Mouse (Mus musculus) kidney, embryonic 16.5 days (tissue): Measurements from ENCODE around the gene Gast. TPM values are rescaled to one million over a fixed set of nuclear protein-coding genes. Genes with fewer than 3 reads are reported as not detected.
A peak's percentile ranks its signal among the peaks of the same experiment; 100 is the strongest.
"Not testable (repeated sequence)": the region's sequence is repeated elsewhere in the genome, so short reads cannot be mapped to it uniquely, and the experiment has no call there.

Experiments
- ATAC-seq: fragments of 200-750 bp; cut with Nextera tagmentation; 2 replicates; pipeline ENCODE4 v1.8.0; 2017; ENCODE audit warnings: moderate TSS enrichment; ENCODE audit not compliant: low FRiP score, low TSS enrichment
- H3K27ac ChIP-seq: fragments of 300-500 bp; sonication (generic); 2 replicates; pipeline ENCODE4 v1.5.1; 2014; ENCODE audit warnings: low read length
- H3K27me3 ChIP-seq: fragments of 300-500 bp; sonication (generic); 2 replicates; pipeline ENCODE4 v1.6.1; 2014; ENCODE audit warnings: low read length, control low read depth, mixed read lengths; ENCODE audit not compliant: insufficient read depth
- H3K36me3 ChIP-seq: fragments of 300-500 bp; sonication (generic); 2 replicates; pipeline ENCODE4 v1.6.1; 2014; ENCODE audit warnings: low read length, control low read depth, mixed read lengths; ENCODE audit not compliant: insufficient read depth
- H3K4me1 ChIP-seq: fragments of 300-500 bp; sonication (generic); 2 replicates; pipeline ENCODE4 v1.6.1; 2014; ENCODE audit warnings: low read length, control low read depth, mixed read lengths; ENCODE audit not compliant: insufficient read depth
- H3K4me2 ChIP-seq: fragments of 300-500 bp; sonication (generic); replicated peaks from 2 replicates; pipeline ENCODE4 v1.6.1; 2014; ENCODE audit warnings: low read depth, low read length
- H3K4me3 ChIP-seq: fragments of 300-500 bp; sonication (generic); 2 replicates; pipeline ENCODE4 v1.5.1; 2014; ENCODE audit warnings: mild to moderate bottlenecking, low read length
- H3K9ac ChIP-seq: fragments of 300-500 bp; sonication (generic); replicated peaks from 2 replicates; pipeline ENCODE4 v1.6.1; 2014; ENCODE audit warnings: low read length
- H3K9me3 ChIP-seq: fragments of 300-500 bp; sonication (generic); 2 replicates; pipeline ENCODE4 v1.6.1; 2016; ENCODE audit warnings: low read length, control low read depth
- WGBS: fragments of 180-500 bp; shearing (Covaris S2); extraction: QIAGEN DNeasy Blood & Tissue Kit; methylation state at CpG from one replicate; pipeline ENCODE4 v1.1.7; 2014; 5-methylcytosine and 5-hydroxymethylcytosine counted together
- polyA plus RNA-seq: library from polyadenylated mRNA; unstranded; fragments of >200 nt; fragmentation: Nextera tagmentation; extraction: Ambion mirVana; gene quantifications from 2 replicates; pipeline ENCODE4 v1.2.1, GENCODE M21; 2015

The Gast gene
- polyA plus RNA-seq, 1 experiment from 2014 or later, result not detected

DNA sequence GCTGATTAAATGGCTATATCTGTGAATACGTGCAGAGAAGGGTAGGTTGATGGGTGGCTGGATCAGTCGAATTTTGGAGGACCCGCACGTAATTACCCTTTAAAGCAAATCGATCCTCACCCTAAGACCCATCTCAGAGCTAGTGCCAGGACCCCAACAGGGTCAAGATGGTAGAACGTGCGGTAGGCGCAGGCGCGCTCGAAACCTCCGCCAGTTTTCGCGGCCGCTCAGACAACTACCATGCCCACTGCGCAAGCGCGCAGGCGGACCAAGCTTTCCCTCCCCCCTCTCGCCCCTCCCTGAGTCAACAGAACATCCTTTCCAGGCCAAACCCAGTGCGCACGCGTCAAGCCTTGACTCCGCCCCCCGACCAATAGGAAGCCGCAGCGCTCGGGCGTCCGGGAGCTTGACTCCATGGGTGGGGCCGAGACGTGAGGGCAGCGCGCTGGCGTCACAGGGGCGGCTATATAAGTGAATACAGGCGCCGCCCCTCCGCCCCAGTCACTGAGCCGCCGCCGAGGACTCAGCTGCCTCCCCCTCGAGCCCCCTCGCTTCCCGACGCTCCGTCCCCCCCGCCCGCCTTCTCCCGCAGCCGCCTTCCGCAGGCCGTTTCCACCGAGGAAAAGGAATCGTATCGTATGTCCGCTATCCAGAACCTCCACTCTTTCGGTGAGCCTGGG lies 14.6 kb upstream of the Gast start, which contains the start of gene Eif1:
Gene Eif1 (plus strand): TSS at position 394 of the 680 bp plus-strand sequence.
- Histone ChIP-seq H3K27ac (peak within 1 kb of the TSS; percentile 99), H3K9ac (peak within 1 kb of the TSS; percentile 99), H3K9me3 (no peaks in the 10 kb centered on the region), H3K27me3 (no peaks in the 10 kb centered on the region), H3K4me2 (peak within 1 kb of the TSS; percentile 85), H3K4me1 (peaks cover 10% of the 10 kb centered on the region; the same call in 1 of the 2 replicates), H3K36me3 (peaks cover 18% of the 10 kb centered on the region), H3K4me3 (peak within 1 kb of the TSS; percentile 84)
- 1% methylated on average over 52 of the region's 58 CpGs for WGBS
- peak; percentile 92 for ATAC-seq

DNA sequence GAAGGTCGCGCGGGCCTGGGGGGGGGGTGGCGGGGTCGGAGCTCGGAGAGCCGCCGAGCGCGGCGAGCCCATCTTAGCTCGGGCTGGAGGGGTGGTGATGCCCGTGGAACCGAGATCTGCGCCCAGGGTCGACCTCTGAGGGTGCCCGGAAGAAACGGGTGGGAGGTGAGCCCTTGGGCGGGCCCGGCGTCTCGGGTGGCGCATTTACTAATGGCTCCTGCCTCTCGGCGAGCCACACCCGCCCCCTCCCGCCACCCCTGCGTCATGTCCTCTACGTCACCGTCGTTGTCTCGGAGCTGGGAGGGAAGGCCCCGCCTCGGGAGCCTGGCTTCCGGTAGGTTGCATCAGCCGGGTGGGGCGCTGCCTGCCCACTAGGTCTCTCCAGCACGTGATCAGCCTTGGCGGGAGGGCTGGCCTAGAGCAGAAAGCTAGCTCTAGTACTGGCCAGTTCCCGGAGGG lies 14.0 kb upstream of the Gast start:
- H3K36me3 ChIP-seq, result peaks cover 18% of the 10 kb centered on the region
- H3K4me1 ChIP-seq, result peaks cover 10% of the 10 kb centered on the region; the same call in 1 of the 2 replicates
- peak overlapping the region; percentile 99 for H3K27ac ChIP-seq
- peak overlapping the region; percentile 85 for H3K4me2 ChIP-seq
- no peaks in the 10 kb centered on the region for H3K27me3 ChIP-seq
- peak overlapping the region; percentile 99 for H3K9ac ChIP-seq
- peak; percentile 87 for ATAC-seq
- WGBS, result under 1% methylated on average over 34 of the region's 40 CpGs
- H3K9me3 ChIP-seq, result no peaks in the 10 kb centered on the region
- peak overlapping the region; percentile 84 for H3K4me3 ChIP-seq

DNA sequence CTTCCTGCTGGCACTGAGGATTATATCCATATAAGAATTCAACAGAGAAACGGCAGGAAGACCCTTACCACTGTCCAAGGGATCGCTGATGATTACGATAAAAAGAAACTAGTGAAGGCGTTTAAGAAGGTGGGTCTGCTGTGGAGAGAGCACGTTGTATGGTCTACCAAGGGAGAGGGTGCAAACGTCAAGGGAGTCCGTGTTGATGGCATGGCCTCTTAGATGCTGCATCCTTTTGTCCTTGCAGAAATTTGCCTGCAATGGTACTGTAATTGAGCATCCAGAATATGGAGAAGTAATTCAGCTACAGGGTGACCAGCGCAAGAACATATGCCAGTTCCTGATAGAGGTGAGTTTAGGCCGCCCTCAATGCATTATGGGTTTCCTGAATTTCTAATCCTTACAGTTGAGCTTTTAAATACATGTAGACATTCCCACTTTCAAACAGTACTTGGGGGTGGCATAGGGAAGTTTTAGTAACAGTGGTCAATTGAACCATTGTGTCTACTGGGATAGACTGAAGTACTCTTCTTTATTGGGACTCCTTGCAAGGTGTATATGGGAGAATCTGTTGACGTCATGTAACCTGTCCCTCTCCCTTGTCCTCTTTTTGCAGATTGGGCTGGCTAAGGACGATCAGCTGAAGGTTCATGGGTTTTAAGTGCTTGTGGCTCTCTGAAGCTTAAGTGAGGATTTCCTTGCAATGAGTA lies 13.4 kb upstream of the Gast start:
- Histone ChIP-seq H3K36me3 (peaks cover 18% of the 10 kb centered on the region), H3K4me1 (peaks cover 10% of the 10 kb centered on the region; the same call in 1 of the 2 replicates), H3K27ac (peak overlapping the region; percentile 99), H3K4me2 (peak overlapping the region; percentile 85), H3K4me3 (peak overlapping the region; percentile 84), H3K9ac (peak overlapping the region; percentile 99)
- H3K9me3 ChIP-seq, H3K27me3 ChIP-seq, ATAC-seq: not testable (repeated sequence)
- 16% methylated on average over 11 of the region's 11 CpGs for WGBS

DNA sequence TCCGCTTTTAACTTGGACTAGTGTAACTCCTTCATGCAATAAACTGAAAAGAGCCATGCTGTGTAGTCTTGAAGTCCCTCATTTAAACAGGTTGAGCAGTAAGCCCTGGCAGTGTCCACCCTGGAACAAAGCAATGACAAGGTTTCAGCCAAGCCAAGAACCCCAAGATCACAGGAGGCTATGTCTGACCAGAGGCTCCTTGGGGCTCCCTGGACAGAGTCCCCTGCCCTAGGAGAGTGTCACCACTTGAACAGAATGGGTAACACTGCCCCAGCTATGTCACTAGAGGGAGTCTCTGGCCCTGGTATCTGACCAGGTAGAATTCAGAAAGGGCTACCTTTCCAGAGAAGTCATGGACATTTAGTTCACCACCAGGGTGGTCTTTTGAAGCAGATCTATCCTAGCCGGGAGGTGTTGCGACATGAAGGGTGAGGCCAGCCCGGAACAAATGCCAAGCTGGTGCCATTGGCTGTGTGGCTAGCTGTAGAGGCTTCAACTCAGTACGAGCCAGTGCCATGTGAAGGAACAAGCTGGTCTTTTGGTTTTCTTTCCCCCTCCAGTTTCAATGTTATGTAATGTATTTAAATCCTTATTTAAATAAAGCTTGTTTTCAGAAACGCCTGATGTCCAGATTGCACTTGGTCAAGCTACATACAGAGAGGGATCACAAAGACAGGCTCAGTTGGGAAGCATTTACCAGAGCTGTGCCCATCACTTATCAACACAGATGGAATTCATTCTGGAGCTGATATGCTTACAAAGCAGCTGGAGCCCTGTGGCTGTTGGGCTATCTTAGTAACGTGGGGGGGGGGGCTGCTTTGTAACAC lies 12.5 kb upstream of the Gast start:
- not testable (repeated sequence) for H3K27ac ChIP-seq, H3K9ac ChIP-seq, H3K4me2 ChIP-seq, H3K9me3 ChIP-seq, H3K27me3 ChIP-seq, H3K4me3 ChIP-seq, ATAC-seq
- Histone ChIP-seq H3K36me3 (peaks cover 18% of the 10 kb centered on the region), H3K4me1 (peaks cover 10% of the 10 kb centered on the region; the same call in 1 of the 2 replicates)
- 81% methylated on average over 7 of the region's 7 CpGs for WGBS

DNA sequence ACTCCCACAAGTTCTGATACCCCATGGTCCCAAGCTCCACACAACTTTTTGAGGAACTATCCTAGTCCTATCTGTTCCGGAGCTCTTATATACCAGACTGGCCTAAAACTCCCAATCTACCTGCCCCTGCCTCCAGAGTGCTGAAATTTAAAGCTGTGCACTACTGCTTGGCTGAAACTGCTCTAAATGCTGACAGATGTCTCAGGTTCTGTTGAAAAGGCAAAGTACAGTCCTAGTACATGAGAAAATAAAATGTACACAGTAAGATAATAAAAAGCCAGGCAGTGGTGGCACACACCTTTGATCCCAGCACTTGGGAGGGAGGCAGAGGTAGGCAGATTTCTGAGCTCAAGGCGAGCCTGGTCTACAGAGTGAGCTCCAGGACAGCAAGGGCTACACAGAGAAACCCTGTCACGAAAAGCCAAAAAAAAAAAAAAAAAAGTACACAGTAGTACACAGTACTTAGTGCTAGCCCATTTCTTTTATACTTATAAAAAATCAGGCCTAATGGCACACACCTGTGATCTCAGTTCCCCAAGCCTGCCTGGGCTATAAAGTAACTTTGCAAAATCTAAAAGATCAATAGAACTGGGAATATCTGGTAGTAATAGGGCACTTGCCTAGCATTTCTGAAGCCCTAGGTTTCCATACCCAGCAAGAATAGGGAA lies 11.5 kb upstream of the Gast start:
- Histone ChIP-seq H3K9me3 (no peaks in the 10 kb centered on the region), H3K4me1 (peaks cover 10% of the 10 kb centered on the region; the same call in 1 of the 2 replicates), H3K4me3 (no peak overlapping the region), H3K36me3 (peaks cover 18% of the 10 kb centered on the region), H3K27ac (no peak overlapping the region), H3K4me2 (no peak overlapping the region), H3K9ac (no peak overlapping the region), H3K27me3 (no peaks in the 10 kb centered on the region)
- WGBS, result 70% methylated on average over 3 of the region's 3 CpGs
- ATAC-seq, result no peak

DNA sequence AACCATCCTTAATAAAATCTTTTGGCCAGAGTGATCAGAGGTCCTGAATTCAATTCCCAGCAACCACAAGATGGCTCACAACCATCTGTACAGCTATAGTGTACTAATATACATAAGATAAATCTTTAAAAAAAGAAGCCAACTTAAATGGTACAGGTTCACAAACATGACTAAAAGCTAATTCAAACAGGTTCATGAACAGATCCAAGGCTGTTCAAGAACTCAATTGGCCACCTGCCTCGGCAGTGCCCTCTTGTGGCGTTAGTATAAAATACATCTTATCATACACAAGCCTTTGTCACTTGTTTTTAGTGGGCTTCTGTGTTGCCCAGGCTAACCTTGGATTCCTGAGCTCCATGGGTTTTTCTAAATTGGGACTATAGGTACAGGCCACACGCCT lies 10.6 kb upstream of the Gast start:
- 23% methylated on average over 3 of the region's 3 CpGs for WGBS
- Histone ChIP-seq H3K4me3 (no peak overlapping the region), H3K27me3 (no peaks in the 10 kb centered on the region), H3K9ac (no peak overlapping the region), H3K4me1 (peaks cover 10% of the 10 kb centered on the region; the same call in 1 of the 2 replicates), H3K27ac (no peak overlapping the region), H3K4me2 (no peak overlapping the region), H3K36me3 (peaks cover 18% of the 10 kb centered on the region), H3K9me3 (no peaks in the 10 kb centered on the region)
- ATAC-seq, result no peak

DNA sequence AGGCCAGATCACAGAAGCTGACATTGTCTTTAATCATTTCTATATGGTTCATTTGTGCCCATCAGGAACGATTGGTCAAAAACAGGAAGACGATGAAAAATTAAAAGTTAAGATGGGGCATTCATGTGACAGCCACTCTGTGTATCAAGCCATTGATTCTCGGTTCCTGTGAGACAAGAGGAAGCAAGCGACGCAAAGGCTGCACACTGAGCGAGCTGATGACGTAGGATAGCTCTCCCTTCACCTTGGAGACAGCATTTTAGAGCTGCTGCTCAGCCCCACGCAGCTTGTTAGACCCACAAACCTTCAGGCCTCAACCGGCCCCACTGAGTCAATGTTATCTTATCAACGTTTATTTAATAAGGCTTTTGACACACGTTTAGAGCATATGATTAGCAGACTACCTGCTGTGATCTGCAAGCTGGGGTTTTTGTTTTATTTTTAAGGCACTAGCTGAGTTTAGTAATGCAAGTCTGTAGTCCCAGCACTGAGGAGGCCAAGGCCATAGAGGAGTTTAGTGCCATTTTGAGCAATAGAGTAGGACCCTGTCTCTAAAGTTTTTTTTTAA lies 9.1 kb upstream of the Gast start:
- 85% methylated on average over 11 of the region's 11 CpGs for WGBS

DNA sequence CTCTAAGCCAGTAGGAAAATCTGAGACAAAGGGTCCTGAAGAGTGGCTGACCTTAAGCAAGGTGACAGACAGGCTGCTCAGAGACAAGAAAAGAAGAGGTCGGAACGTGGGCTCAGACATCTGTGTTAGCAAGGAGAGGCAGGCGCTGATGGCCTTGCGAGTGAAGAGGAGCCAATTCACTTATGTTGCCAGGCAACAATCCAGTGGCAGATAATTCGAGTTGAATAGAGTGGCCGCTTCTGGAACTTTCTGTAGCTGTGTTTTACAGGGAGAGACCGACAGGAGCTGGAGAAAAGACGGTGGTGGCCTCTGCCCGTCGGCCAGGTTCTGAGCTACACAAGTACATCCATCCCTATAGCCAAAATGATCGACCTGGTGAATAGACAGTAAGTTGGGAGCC lies 6.9 kb upstream of the Gast start:
- H3K27ac ChIP-seq, result no peak overlapping the region
- WGBS, result 85% methylated on average over 11 of the region's 11 CpGs

More for the DNA sequence above, 9.1 kb upstream of the Gast start:
- Histone ChIP-seq H3K9me3 (no peaks in the 10 kb centered on the region), H3K4me1 (peaks cover 10% of the 10 kb centered on the region; the same call in 1 of the 2 replicates), H3K27ac (no peak overlapping the region), H3K27me3 (no peaks in the 10 kb centered on the region), H3K36me3 (peaks cover 18% of the 10 kb centered on the region), H3K9ac (no peak overlapping the region), H3K4me3 (no peak overlapping the region), H3K4me2 (no peak overlapping the region)
- no peak for ATAC-seq

DNA sequence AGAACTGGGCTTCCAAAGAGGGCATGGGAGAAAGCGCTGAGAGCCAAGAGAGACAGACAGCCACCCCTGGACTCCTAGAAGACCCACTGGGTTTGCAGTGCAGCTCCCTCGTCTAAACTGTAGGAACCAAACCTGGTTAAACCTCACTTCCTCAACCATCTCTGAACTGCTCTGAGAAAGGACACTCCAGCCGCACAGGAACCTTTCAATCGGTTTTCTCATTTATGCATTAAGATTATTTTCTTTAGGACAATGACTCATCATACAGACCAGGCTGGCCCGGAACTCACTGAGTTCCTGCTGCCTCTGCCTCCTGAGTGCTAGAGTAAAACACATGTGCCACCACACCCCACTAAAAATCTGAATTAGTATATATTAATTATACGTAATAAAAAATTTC lies 6.4 kb upstream of the Gast start:
- no peaks in the 10 kb centered on the region for H3K9me3 ChIP-seq
- 82% methylated on average over 6 of the region's 6 CpGs for WGBS
- no peaks in the 10 kb centered on the region for H3K27me3 ChIP-seq
- no peaks in the 10 kb centered on the region for H3K36me3 ChIP-seq
- no peak overlapping the region for H3K9ac ChIP-seq
- no peaks in the 10 kb centered on the region; the same call in 1 of the 2 replicates for H3K4me1 ChIP-seq
- ATAC-seq, result no peak
- H3K4me2 ChIP-seq, result no peak overlapping the region
- H3K4me3 ChIP-seq, result no peak overlapping the region
- H3K27ac ChIP-seq, result no peak overlapping the region

More for the DNA sequence above, 6.9 kb upstream of the Gast start:
- Histone ChIP-seq H3K4me3 (no peak overlapping the region), H3K4me2 (no peak overlapping the region), H3K9ac (no peak overlapping the region), H3K4me1 (no peaks in the 10 kb centered on the region; the same call in 1 of the 2 replicates), H3K9me3 (no peaks in the 10 kb centered on the region), H3K36me3 (peaks cover 3% of the 10 kb centered on the region; the same call in 1 of the 2 replicates), H3K27me3 (no peaks in the 10 kb centered on the region)
- ATAC-seq, result no peak
